Mouse (Mus musculus) liver, embryonic 15.5 days (tissue): ENCODE measurements around the gene Wdr78. TPM values are rescaled to one million over a fixed set of nuclear protein-coding genes. Genes with fewer than 3 reads are reported as not detected.

Experiments used
- ATAC-seq: fragments of 200-750 bp; cut with Nextera tagmentation; 2 replicates; pipeline ENCODE4 v1.8.0; 2017; ENCODE audit warnings: moderate number of reproducible peaks, mild to moderate bottlenecking, moderate library complexity; ENCODE audit not compliant: insufficient read depth
- H3K27ac ChIP-seq: fragments of 300-500 bp; sonication (generic); replicated peaks from 2 replicates; pipeline ENCODE4 v1.5.1; 2015; ENCODE audit warnings: mild to moderate bottlenecking, inconsistent platforms
- H3K27me3 ChIP-seq: fragments of 300-500 bp; sonication (generic); 2 replicates; pipeline ENCODE4 v1.6.1; 2015; ENCODE audit warnings: mild to moderate bottlenecking, inconsistent platforms
- H3K36me3 ChIP-seq: fragments of 300-500 bp; sonication (generic); replicated peaks from 2 replicates; pipeline ENCODE4 v1.6.1; 2015; ENCODE audit warnings: moderate library complexity, mild to moderate bottlenecking, inconsistent platforms
- H3K4me1 ChIP-seq: fragments of 300-500 bp; sonication (generic); replicated peaks from 2 replicates; pipeline ENCODE4 v1.6.1; 2015; ENCODE audit warnings: inconsistent platforms
- H3K4me2 ChIP-seq: fragments of 300-500 bp; sonication (generic); 2 replicates; pipeline ENCODE4 v1.6.1; 2015; ENCODE audit warnings: moderate library complexity, mild to moderate bottlenecking, inconsistent platforms
- H3K4me3 ChIP-seq: fragments of 300-500 bp; sonication (generic); replicated peaks from 2 replicates; pipeline ENCODE4 v1.5.1; 2015; ENCODE audit warnings: mild to moderate bottlenecking, inconsistent platforms
- H3K9ac ChIP-seq: fragments of 300-500 bp; sonication (generic); 2 replicates; pipeline ENCODE4 v1.6.1; 2015; ENCODE audit warnings: moderate library complexity, mild to moderate bottlenecking, inconsistent platforms
- H3K9me3 ChIP-seq: fragments of 300-500 bp; sonication (generic); replicated peaks from 2 replicates; pipeline ENCODE4 v1.6.1; 2016; ENCODE audit warnings: inconsistent platforms
- WGBS: fragments of 180-500 bp; shearing (Covaris S2); methylation state at CpG from one replicate; pipeline ENCODE4 v1.1.7; 2015; ENCODE audit warnings: mixed read lengths; ENCODE audit not compliant: insufficient replicate concordance; 5-methylcytosine and 5-hydroxymethylcytosine counted together
- polyA plus RNA-seq: library from polyadenylated mRNA; unstranded; fragments of >200 nt; fragmentation: Nextera tagmentation; extraction: Ambion mirVana; gene quantifications from 2 replicates; pipeline ENCODE4 v1.2.1, GENCODE M21; 2015

Wdr78 gene
- polyA plus RNA-seq, 1 experiment from 2014 or later: 0.45 TPM

DNA sequence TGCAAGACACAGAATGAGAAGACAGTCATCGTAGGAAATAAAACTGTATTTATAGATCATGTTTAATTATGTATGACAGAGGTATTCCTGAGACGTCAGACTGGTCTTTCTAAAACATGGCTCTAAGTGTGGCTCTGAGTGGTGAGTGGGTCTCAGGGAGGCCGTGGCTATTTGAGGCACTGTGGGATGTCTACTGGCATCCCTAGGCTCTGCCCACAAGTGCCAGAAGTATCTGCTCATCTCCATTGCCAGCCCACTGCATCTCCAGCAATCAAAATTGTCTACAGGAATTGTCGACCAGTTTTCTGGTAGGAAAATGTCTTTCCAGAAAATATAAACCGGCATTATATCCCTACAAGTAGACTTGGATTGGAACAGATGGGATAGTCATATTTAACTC is 57.4 kb downstream of the Wdr78 start:
- Histone ChIP-seq H3K4me2 (no peak overlapping the region), H3K4me3 (no peak overlapping the region), H3K27ac (no peak overlapping the region), H3K36me3 (no peaks in the 10 kb centered on the region), H3K4me1 (no peaks in the 10 kb centered on the region), H3K9ac (no peak overlapping the region), H3K9me3 (no peaks in the 10 kb centered on the region), H3K27me3 (no peaks in the 10 kb centered on the region)
- 60% methylated on average over 5 of the region's 5 CpGs for WGBS
- no peak for ATAC-seq

DNA sequence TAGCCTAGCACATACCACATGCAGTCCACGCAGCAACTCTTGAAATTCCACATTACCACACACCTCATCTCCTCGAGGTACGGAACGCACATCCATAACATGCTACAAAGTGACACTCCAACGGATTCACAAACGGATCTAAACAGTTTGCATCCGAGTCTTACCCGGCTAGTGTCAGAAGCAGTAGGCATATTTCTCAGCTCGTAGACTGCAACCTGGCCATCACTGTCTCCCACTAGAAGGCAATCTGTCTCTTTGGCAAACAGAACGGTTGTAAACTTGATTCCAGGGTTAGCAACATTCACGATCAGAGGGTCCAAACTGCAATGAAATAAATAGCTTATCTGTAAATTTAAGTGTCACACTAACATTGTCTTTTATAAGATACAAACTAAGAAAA is 66.3 kb downstream of the Wdr78 start:
- no peak for ATAC-seq
- H3K27ac ChIP-seq: no peak overlapping the region
- 72% methylated on average over 11 of the region's 11 CpGs for WGBS
- H3K9ac ChIP-seq: no peak overlapping the region
- no peaks in the 10 kb centered on the region for H3K4me1 ChIP-seq
- H3K4me3 ChIP-seq: no peak overlapping the region
- no peaks in the 10 kb centered on the region for H3K9me3 ChIP-seq
- H3K27me3 ChIP-seq: no peaks in the 10 kb centered on the region
- no peak overlapping the region for H3K4me2 ChIP-seq
- no peaks in the 10 kb centered on the region for H3K36me3 ChIP-seq

DNA sequence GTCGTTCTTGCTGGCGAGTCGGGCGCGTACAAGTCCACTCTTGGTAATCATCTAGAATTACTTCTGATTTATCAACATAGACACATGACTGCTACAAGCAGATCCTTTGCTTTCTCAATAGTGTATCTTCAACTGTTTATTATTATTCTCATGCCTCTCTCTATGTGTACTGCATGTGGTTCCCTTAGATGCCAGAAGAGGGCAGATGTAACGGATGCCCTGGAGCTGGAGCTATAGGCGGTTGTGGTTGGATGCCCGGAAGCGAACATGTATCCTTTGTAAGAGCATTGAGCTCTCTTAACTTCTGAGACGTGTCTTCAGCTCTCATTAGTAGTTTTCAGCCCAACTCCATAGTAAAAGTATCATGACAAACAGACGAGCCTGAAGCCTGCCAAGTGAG is 71.4 kb downstream of the Wdr78 start:
- H3K27me3 ChIP-seq: no peaks in the 10 kb centered on the region
- H3K4me2 ChIP-seq: no peak overlapping the region
- H3K27ac ChIP-seq: no peak overlapping the region
- H3K9me3 ChIP-seq: no peaks in the 10 kb centered on the region
- WGBS: 78% methylated on average over 11 of the region's 11 CpGs
- no peak overlapping the region for H3K4me3 ChIP-seq
- ATAC-seq: no peak
- no peak overlapping the region for H3K9ac ChIP-seq
- H3K36me3 ChIP-seq: no peaks in the 10 kb centered on the region
- no peaks in the 10 kb centered on the region for H3K4me1 ChIP-seq

DNA sequence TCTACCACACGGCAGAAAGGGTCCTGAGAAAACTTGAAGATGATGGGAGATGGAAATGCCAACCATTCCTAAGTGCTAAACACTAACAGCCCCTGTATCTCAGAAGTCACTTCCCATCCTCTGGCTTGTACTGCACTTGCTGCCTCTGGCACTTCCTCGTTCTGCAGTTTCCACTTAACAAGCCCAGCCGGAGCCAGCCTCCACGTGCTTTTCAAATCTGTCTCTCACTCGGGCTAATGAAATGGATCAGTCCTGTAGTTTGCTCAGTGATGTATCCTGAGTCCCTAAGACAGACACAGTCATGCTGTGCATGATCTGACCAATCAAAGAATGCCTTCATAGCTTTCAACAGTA is 74.5 kb downstream of the Wdr78 start:
- Histone ChIP-seq H3K27ac (no peak overlapping the region), H3K36me3 (no peaks in the 10 kb centered on the region), H3K27me3 (no peaks in the 10 kb centered on the region), H3K9ac (no peak overlapping the region), H3K4me3 (no peak overlapping the region), H3K4me1 (no peaks in the 10 kb centered on the region), H3K4me2 (no peak overlapping the region), H3K9me3 (no peaks in the 10 kb centered on the region)
- ATAC-seq: no peak
- WGBS: 11% methylated on average over 5 of the region's 5 CpGs

DNA sequence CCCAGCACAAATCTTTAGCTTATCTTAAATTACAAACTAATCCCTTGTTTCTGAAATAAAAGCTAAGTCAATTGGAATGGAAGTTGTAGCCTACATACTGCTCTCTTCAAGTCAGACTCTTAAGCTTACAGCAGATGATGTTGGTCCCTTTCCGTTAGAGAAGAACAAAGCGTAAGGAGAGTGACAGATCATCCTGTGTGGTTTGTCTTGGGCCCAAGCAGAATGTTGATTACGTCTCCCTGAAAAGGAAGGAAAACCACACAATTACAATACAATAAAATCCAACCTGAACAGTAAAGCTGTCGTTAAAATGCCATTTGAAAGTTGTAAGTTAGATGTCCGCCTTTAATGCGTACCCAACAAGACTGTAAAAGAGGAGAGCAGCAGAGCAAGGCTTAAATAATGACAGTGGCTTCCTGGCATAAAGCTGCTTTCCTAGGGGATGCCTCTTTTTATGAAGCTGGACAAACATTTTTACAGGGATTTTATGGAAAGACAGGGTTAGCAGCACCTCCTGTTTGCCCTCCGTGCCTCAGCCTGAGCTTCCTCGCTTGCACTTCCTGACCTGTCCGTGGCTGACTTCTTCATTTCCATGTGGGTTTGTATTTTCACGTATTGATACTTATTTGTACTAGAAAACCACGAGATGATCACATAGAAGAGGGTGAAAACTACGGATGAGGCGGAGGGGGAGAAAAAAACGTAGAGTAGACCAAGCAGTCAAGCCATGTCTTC is 75.1 kb downstream of the Wdr78 start:
- Histone ChIP-seq H3K9me3 (no peaks in the 10 kb centered on the region), H3K27ac (no peak overlapping the region), H3K27me3 (no peaks in the 10 kb centered on the region), H3K4me3 (no peak overlapping the region), H3K4me1 (no peaks in the 10 kb centered on the region), H3K9ac (no peak overlapping the region), H3K4me2 (no peak overlapping the region), H3K36me3 (no peaks in the 10 kb centered on the region)
- no peak for ATAC-seq
- WGBS: 34% methylated on average over 14 of the region's 14 CpGs

DNA sequence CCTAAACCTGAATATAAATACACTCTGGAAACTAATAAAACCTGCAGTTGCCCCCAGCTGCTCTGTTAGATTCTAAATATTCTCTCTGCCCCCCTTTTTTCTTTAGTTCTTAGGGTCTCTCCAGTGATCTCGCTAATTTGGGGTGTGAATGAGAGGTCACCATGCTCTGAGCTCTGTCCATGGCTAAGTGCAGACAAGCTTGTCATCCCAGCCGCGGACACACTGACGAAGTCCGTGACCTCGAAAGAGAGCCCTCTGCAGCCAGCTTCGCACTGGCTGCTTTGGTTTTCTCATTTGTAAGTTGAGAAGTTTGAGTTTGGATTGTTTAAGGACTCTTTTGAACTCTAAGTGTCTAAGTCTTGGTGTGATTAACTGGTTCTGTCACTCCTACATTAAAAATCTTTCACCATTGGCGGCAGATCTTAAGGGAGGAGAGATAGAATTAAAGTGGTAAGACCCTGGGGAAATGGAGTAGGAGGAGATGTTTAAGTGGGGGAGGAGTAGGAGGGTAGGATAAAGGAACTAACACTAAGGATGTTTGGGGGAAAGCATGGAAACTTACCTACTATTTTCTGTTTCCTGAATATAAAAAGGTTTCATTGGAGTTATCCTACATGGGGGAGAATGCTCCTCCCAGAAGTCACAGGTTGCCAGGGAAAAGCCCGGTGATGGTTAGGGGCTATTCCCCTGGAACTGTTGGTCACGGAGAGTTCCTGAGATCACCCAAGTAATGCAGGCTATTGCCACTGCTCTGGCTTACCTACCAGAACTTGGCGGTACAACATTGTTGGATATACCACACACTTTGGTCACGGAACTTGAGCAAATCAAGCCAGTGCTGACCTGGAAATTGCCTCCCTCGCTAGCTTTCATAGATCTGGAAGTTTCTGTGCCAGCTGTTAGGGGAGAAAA is 85.9 kb downstream of the Wdr78 start:
- no peaks in the 10 kb centered on the region for H3K9me3 ChIP-seq
- H3K36me3 ChIP-seq: no peaks in the 10 kb centered on the region
- no peak for ATAC-seq
- no peaks in the 10 kb centered on the region for H3K27me3 ChIP-seq
- H3K9ac ChIP-seq: no peak overlapping the region
- no peak overlapping the region for H3K4me2 ChIP-seq
- WGBS: 69% methylated on average over 13 of the region's 13 CpGs
- H3K4me1 ChIP-seq: no peaks in the 10 kb centered on the region
- H3K27ac ChIP-seq: no peak overlapping the region
- no peak overlapping the region for H3K4me3 ChIP-seq

DNA sequence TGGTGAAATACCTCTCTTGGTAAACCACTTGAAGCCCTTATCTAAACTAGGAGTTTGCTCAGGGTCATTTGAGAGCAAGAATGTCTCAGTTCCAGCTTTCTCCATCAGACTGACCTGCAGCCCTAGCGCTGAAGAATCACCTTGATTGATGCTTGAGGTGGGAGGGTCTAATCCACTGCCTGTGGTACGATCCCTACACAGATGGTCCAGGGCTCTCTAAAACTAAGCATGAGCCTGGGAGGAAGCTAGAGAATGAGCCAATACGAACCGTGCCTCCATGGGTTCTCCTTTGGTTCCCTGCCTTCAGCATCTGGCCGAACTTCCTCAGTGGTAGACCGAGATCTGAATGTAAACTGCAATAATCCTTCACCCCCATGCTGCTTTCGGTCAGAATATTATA is 86.6 kb downstream of the Wdr78 start:
- Histone ChIP-seq H3K9ac (no peak overlapping the region), H3K4me3 (no peak overlapping the region), H3K27me3 (no peaks in the 10 kb centered on the region), H3K36me3 (no peaks in the 10 kb centered on the region), H3K9me3 (no peaks in the 10 kb centered on the region), H3K4me1 (no peaks in the 10 kb centered on the region), H3K27ac (no peak overlapping the region), H3K4me2 (no peak overlapping the region)
- no peak for ATAC-seq
- 66% methylated on average over 7 of the region's 7 CpGs for WGBS

DNA sequence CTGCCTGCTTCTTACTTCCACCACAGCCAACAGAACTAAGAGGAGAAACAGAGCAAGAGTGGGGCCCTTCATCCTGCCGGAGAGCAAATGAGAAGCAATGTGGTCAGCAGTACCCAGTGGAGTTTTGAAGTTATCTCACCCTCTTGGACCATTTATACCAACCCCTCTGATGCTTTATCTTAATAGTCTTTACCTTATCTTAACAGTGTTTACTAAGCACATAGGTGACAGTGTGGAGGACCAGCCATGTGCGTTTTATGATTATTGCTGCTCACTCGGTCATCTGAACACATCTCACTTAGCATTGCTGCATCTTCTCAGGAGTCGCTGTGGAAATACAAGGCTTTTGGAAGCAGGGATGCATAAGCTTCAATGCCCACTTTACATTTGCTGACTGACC is 87.7 kb downstream of the Wdr78 start, which contains the start of gene Insl5:
TSS of gene Insl5 (minus strand) at position 222 of the 400 bp plus-strand sequence.
- Histone ChIP-seq H3K4me2 (no peak within 1 kb of the TSS), H3K4me1 (no peaks in the 10 kb centered on the region), H3K36me3 (no peaks in the 10 kb centered on the region), H3K27me3 (no peaks in the 10 kb centered on the region), H3K4me3 (no peak within 1 kb of the TSS), H3K27ac (no peak within 1 kb of the TSS), H3K9me3 (no peaks in the 10 kb centered on the region), H3K9ac (no peak within 1 kb of the TSS)
- WGBS: 48% methylated on average over 4 of the region's 4 CpGs
- no peak for ATAC-seq

DNA sequence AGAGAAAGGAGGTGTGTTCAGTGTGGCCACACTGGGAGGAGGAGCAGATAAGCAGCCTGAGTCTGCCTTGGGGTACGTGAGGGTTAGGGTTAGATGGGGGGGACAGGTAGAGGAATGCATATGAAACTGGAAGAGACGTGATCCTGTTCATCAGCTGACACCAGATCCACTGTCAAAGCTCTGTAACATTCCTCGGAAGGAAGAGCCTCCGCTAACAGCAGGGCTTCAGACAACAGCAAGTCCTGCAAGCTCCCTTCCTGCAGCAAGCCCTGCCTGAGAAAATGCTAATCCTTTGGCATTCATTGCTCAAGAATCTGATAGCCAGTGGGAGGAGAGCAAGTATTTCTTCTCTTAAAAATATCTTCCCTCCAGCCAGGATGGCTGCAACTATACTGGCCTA is 100.9 kb downstream of the Wdr78 start:
- no peaks in the 10 kb centered on the region for H3K27me3 ChIP-seq
- H3K4me3 ChIP-seq: no peak overlapping the region
- ATAC-seq: no peak
- H3K9ac ChIP-seq: no peak overlapping the region
- no peaks in the 10 kb centered on the region for H3K9me3 ChIP-seq
- WGBS: 36% methylated on average over 4 of the region's 4 CpGs
- H3K4me2 ChIP-seq: no peak overlapping the region
- H3K4me1 ChIP-seq: no peaks in the 10 kb centered on the region
- no peak overlapping the region for H3K27ac ChIP-seq
- no peaks in the 10 kb centered on the region for H3K36me3 ChIP-seq

DNA sequence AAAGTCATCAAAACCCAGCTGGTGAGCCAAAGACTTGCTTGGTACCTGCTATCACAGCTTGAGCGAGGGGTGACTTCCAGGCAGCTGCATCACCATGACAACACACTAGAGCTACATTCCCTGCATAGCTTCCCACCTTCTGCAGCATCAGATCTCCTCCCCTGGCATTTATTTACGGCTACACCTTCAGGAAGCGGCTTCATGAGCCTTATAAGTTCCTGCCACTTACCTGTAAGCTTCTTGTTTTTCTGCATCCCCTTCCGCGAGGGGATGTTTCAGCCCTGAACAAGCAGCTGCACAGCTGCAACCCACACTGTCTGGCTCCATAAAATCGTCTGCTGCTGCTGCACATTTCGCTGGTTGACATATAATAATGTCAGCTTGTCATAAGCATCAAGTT is 102.5 kb downstream of the Wdr78 start:
- Histone ChIP-seq H3K4me1 (0 out of 2 replicates have a peak, but pooled peaks cover 2% of the 10 kb centered on the region), H3K27me3 (no peaks in the 10 kb centered on the region)
- WGBS: 50% methylated on average over 7 of the region's 7 CpGs

DNA sequence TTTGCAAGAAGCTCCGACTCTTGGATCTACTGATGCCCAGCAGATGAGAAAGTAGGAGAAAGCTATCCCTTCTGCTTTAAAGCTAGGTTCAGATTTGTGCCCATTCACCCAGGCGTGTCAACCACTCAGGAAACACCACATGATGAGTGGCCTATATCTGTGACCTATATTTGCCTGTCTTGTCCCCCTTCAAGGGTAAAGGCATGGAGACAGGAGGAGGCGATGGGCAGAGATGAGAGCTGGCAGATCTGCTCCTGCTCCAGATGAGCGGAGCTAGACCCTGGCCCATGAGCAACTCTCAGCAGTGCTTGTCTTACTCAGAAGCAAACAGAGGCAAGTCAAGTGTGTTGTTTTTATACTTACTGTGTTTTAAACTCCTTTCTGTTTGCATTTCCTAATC is 103.6 kb downstream of the Wdr78 start:
- H3K36me3 ChIP-seq: no peaks in the 10 kb centered on the region
- no peak for ATAC-seq
- no peak overlapping the region for H3K4me3 ChIP-seq
- no peak overlapping the region for H3K9ac ChIP-seq
- H3K4me1 ChIP-seq: 0 out of 2 replicates have a peak, but pooled peaks cover 5% of the 10 kb centered on the region
- no peaks in the 10 kb centered on the region for H3K9me3 ChIP-seq
- 65% methylated on average over 4 of the region's 4 CpGs for WGBS
- H3K27ac ChIP-seq: no peak overlapping the region
- H3K27me3 ChIP-seq: no peaks in the 10 kb centered on the region
- H3K4me2 ChIP-seq: no peak overlapping the region

More for the DNA sequence above, 102.5 kb downstream of the Wdr78 start:
- no peak for ATAC-seq
- Histone ChIP-seq H3K27ac (no peak overlapping the region), H3K9ac (no peak overlapping the region), H3K9me3 (no peaks in the 10 kb centered on the region), H3K4me2 (no peak overlapping the region), H3K4me3 (no peak overlapping the region), H3K36me3 (no peaks in the 10 kb centered on the region)
